Mouse (Mus musculus) bone marrow macrophage, adult 2 months (primary cell): ENCODE results near the gene Rpap3.

Source experiments
- CTCF ChIP-seq: IDR thresholded peaks from 2 replicates; pipeline ENCODE4 v1.5.1; 2012; ENCODE audit warnings: low read depth, mild to moderate bottlenecking, low read length, moderate library complexity
- POLR2A ChIP-seq: IDR thresholded peaks from 2 replicates; pipeline ENCODE4 v1.6.1; 2012; ENCODE audit warnings: mild to moderate bottlenecking, low read depth, low read length, borderline replicate concordance

DNA sequence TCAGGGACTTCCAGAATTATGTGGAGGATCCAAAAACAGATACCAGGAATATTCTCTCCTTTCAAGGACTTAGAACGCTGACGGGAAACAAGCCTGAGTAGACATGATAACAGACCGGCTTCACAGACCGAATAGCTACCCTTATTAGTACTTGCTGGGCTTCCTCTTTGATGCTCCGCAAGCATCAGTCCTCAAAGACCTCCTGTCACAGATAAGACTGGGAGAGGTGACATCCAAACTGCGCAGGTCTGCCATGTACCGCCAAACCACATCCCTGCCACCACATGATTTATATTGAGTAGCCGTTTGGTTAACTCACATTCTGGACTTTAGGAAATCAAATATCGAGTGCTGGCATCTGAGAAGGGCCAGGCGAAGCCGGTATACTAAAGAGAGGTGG is 11.2 kb upstream of the Rpap3 start:
- TF ChIP-seq CTCF: no peak
- no peak for TF ChIP-seq POLR2A
